Mouse (Mus musculus): ENCODE results near the gene Otud7a. TPM values are rescaled to one million over a fixed set of nuclear protein-coding genes. Genes with fewer than 3 reads are reported as not detected.

Otud7a gene
- total and polyA plus RNA-seq, 2 experiments from 2014 or later = 4.2 to 20.8 TPM

GRCm38 (mm10) chr7:63719183-63719944 is 274.8 kb downstream of the Otud7a start:
- Histone ChIP-seq H3K36me3 (ENCODE audit: insufficient read depth, low read length) (0 out of 2 replicates have a peak, but pooled peaks cover 2% of the 10 kb centered on the region), H3K4me1 (ENCODE audit: insufficient read depth, low read length) (no peaks in the 10 kb centered on the region), H3K27me3 (ENCODE audit: insufficient read depth, low read length) (no peaks in the 10 kb centered on the region), H3K4me3 (ENCODE audit: low read depth, low read length) (no peak overlapping the region), H3K9ac (replicated peaks; ENCODE audit: low read length, poor library complexity, severe bottlenecking) (no peak overlapping the region), H3K4me2 (ENCODE audit: low read depth, low read length, poor library complexity, severe bottlenecking) (no peak overlapping the region), H3K9me3 (ENCODE audit: low read length) (no peaks in the 10 kb centered on the region), H3K27ac (ENCODE audit: low read depth, low read length) (no peak overlapping the region)
- ATAC-seq (ENCODE audit: low FRiP score) = no peak
- TF ChIP-seq CTCF (IDR thresholded peaks at IDR 0.05) = no peak
- no peak for DNase-seq (ENCODE audit: low spot score)
- WGBS = 91% methylated on average over 13 of the region's 13 CpGs

DNA sequence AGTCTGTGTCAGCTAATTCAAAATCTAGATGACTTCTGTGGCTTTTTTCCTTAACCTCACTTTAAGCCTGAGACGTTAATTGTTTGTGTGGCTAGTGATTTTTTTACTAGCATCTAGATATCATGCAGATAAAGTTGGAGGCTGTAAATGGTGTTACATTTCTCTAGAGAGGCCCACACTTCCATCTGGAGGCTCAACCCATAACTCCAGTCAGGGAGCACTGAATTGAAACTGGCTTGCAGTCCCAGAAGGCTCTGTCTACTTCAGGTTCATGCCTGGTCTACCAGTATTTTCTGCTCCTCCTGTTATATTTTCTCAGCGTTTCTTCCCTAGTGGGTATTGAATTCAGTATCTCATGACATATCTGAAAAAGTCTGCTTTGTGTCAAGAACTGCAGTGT is 276.1 kb downstream of the Otud7a start:
- no peak for DNase-seq (ENCODE audit: low spot score)
- no peaks in the 10 kb centered on the region for H3K4me1 ChIP-seq (ENCODE audit: insufficient read depth, low read length)
- no peaks in the 10 kb centered on the region for H3K27me3 ChIP-seq (ENCODE audit: insufficient read depth, low read length)
- H3K9me3 ChIP-seq (ENCODE audit: low read length) = no peaks in the 10 kb centered on the region
- no peak for ATAC-seq (ENCODE audit: low FRiP score)
- H3K9ac ChIP-seq (replicated peaks; ENCODE audit: low read length, poor library complexity, severe bottlenecking) = no peak overlapping the region
- H3K27ac ChIP-seq (ENCODE audit: low read depth, low read length) = no peak overlapping the region
- TF ChIP-seq CTCF (IDR thresholded peaks at IDR 0.05) = no peak
- no peak overlapping the region for H3K4me3 ChIP-seq (ENCODE audit: low read depth, low read length)
- 0 out of 2 replicates have a peak, but pooled peaks cover 2% of the 10 kb centered on the region for H3K36me3 ChIP-seq (ENCODE audit: insufficient read depth, low read length)
- 59% methylated on average over 2 of the region's 2 CpGs for WGBS
- H3K4me2 ChIP-seq (ENCODE audit: low read depth, low read length, poor library complexity, severe bottlenecking) = no peak overlapping the region

GRCm38 (mm10) chr7:63725040-63725729 is 280.6 kb downstream of the Otud7a start:
- Histone ChIP-seq H3K4me1 (ENCODE audit: insufficient read depth, low read length) (no peaks in the 10 kb centered on the region), H3K27me3 (ENCODE audit: insufficient read depth, low read length) (no peaks in the 10 kb centered on the region), H3K36me3 (ENCODE audit: insufficient read depth, low read length) (peaks cover 14% of the 10 kb centered on the region), H3K9ac (replicated peaks; ENCODE audit: low read length, poor library complexity, severe bottlenecking) (no peak overlapping the region), H3K27ac (ENCODE audit: low read depth, low read length) (no peak overlapping the region), H3K4me3 (ENCODE audit: low read depth, low read length) (no peak overlapping the region), H3K4me2 (ENCODE audit: low read depth, low read length, poor library complexity, severe bottlenecking) (no peak overlapping the region), H3K9me3 (ENCODE audit: low read length) (no peaks in the 10 kb centered on the region)
- DNase-seq (ENCODE audit: low spot score) (no peak), ATAC-seq (ENCODE audit: low FRiP score) (no peak)
- WGBS = 55% methylated on average over 6 of the region's 6 CpGs
- TF ChIP-seq CTCF (IDR thresholded peaks at IDR 0.05) = no peak

DNA sequence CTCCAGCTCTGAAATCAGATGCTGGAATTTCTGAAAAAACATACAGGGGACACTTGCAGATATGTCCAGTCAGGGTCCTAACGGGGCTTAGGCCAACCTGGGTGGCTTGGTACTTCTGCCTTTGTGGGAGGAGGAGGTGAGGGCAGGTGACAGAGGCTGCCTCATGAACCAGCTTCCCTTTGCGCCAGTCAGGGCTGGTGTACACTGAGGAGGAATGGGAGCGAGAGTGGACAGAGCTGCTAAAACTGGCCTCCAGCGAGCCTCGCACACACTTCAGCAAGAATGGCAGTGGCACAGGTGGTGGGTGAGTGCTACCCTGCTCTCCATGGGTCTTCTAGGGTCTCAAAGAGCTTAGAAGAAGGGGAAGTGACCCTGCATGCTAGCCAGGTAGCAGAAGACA is 285.1 kb downstream of the Otud7a start:
- no peak overlapping the region for H3K27ac ChIP-seq (ENCODE audit: low read depth, low read length)
- H3K9ac ChIP-seq (replicated peaks; ENCODE audit: low read length, poor library complexity, severe bottlenecking) = no peak overlapping the region
- peaks cover 29% of the 10 kb centered on the region for H3K36me3 ChIP-seq (ENCODE audit: insufficient read depth, low read length)
- no peak overlapping the region for H3K4me3 ChIP-seq (ENCODE audit: low read depth, low read length)
- H3K4me1 ChIP-seq (ENCODE audit: insufficient read depth, low read length) = no peaks in the 10 kb centered on the region
- DNase-seq (ENCODE audit: low spot score) (no peak), ATAC-seq (ENCODE audit: low FRiP score) (no peak)
- TF ChIP-seq CTCF (IDR thresholded peaks at IDR 0.05) = no peak
- H3K9me3 ChIP-seq (ENCODE audit: low read length) = no peaks in the 10 kb centered on the region
- no peak overlapping the region for H3K4me2 ChIP-seq (ENCODE audit: low read depth, low read length, poor library complexity, severe bottlenecking)
- no peaks in the 10 kb centered on the region for H3K27me3 ChIP-seq (ENCODE audit: insufficient read depth, low read length)
- 94% methylated on average over 5 of the region's 5 CpGs for WGBS

- no peak overlapping the region for H3K4me2 ChIP-seq (ENCODE audit: low read depth, low read length, poor library complexity, severe bottlenecking)
These were observed 285.5 kb downstream of the Otud7a start for GRCm38 (mm10) chr7:63730012-63730411.

GRCm38 (mm10) chr7:63737725-63738124 is 293.2 kb downstream of the Otud7a start:
- H3K4me2 ChIP-seq (ENCODE audit: low read depth, low read length, poor library complexity, severe bottlenecking) = no peak overlapping the region
- H3K9ac ChIP-seq (replicated peaks; ENCODE audit: low read length, poor library complexity, severe bottlenecking) = no peak overlapping the region
- no peak overlapping the region for H3K27ac ChIP-seq (ENCODE audit: low read depth, low read length)
- H3K36me3 ChIP-seq (ENCODE audit: insufficient read depth, low read length) = peaks cover 10% of the 10 kb centered on the region
- TF ChIP-seq CTCF (IDR thresholded peaks at IDR 0.05) = peak; percentile 80
- H3K9me3 ChIP-seq (ENCODE audit: low read length) = no peaks in the 10 kb centered on the region
- WGBS = 58% methylated on average over 4 of the region's 4 CpGs
- H3K4me1 ChIP-seq (ENCODE audit: insufficient read depth, low read length) = no peaks in the 10 kb centered on the region
- ATAC-seq (ENCODE audit: low FRiP score) = peak; percentile 31; the same call in 1 of the 2 replicates
- H3K4me3 ChIP-seq (ENCODE audit: low read depth, low read length) = no peak overlapping the region
- DNase-seq (ENCODE audit: low spot score) = peak; percentile 59
- no peaks in the 10 kb centered on the region for H3K27me3 ChIP-seq (ENCODE audit: insufficient read depth, low read length)

More at GRCm38 (mm10) chr7:63730012-63730411, 285.5 kb downstream of the Otud7a start:
- Histone ChIP-seq H3K4me3 (ENCODE audit: low read depth, low read length) (no peak overlapping the region), H3K4me1 (ENCODE audit: insufficient read depth, low read length) (no peaks in the 10 kb centered on the region), H3K9me3 (ENCODE audit: low read length) (no peaks in the 10 kb centered on the region), H3K27me3 (ENCODE audit: insufficient read depth, low read length) (no peaks in the 10 kb centered on the region), H3K9ac (replicated peaks; ENCODE audit: low read length, poor library complexity, severe bottlenecking) (no peak overlapping the region), H3K36me3 (ENCODE audit: insufficient read depth, low read length) (peaks cover 29% of the 10 kb centered on the region), H3K27ac (ENCODE audit: low read depth, low read length) (no peak overlapping the region)
- ATAC-seq (ENCODE audit: low FRiP score) (no peak), DNase-seq (ENCODE audit: low spot score) (no peak)
- no peak for TF ChIP-seq CTCF (IDR thresholded peaks at IDR 0.05)
